Mouse (Mus musculus) MEL (cell line): ENCODE measurements around the gene Coq6. TPM values are rescaled to one million over a fixed set of nuclear protein-coding genes. Genes with fewer than 3 reads are reported as not detected.

ENCODE experiments used
- DNase-seq: peaks from one replicate; pipeline ENCODE4 v3.0.0; 2011; ENCODE audit warnings: low read depth, low spot score
- H3K27ac ChIP-seq: 2 replicates; pipeline ENCODE4 v1.5.1; 2012; ENCODE audit warnings: low read depth, mild to moderate bottlenecking, control low read depth, low read length, moderate library complexity; ENCODE audit not compliant: control insufficient read depth
- H3K27me3 ChIP-seq, 2 experiments: fragments of 150-350 bp in 1 of 2; sonication (generic) in 1 of 2; 2 replicates each; pipeline ENCODE4 v1.6.1; 2012; ENCODE audit warnings: low read length in 2 of 2, mild to moderate bottlenecking in 2 of 2, improper control_type of control experiment in 1 of 2, moderate library complexity in 1 of 2; ENCODE audit not compliant: insufficient read depth in 2 of 2, control insufficient read depth in 1 of 2
- H3K36me3 ChIP-seq, 2 experiments: 2 replicates each; pipeline ENCODE4 v1.6.1; 2012 to 2014; ENCODE audit warnings: low read length in 2 of 2, improper control_type of control experiment in 1 of 2, inconsistent platforms in 1 of 2, mild to moderate bottlenecking in 1 of 2; ENCODE audit not compliant: insufficient read depth in 2 of 2, control insufficient read depth in 1 of 2
- H3K4me1 ChIP-seq, 2 experiments: fragments of 150-350 bp in 1 of 2; sonication (generic) in 1 of 2; 2 replicates each; pipeline ENCODE4 v1.6.1; 2012; ENCODE audit warnings: low read length in 2 of 2, improper control_type of control experiment in 1 of 2, mild to moderate bottlenecking in 1 of 2; ENCODE audit not compliant: insufficient read depth in 2 of 2, control insufficient read depth in 1 of 2
- H3K4me3 ChIP-seq, 2 experiments: fragments of 150-350 bp in 1 of 2; sonication (generic) in 1 of 2; 2 replicates each; pipeline ENCODE4 v1.5.1; 2012; ENCODE audit warnings: low read depth in 2 of 2, low read length in 2 of 2, mild to moderate bottlenecking in 2 of 2, moderate library complexity in 2 of 2, control low read depth in 1 of 2, improper control_type of control experiment in 1 of 2; ENCODE audit not compliant: control insufficient read depth in 1 of 2, insufficient read depth in 1 of 2
- H3K79me2 ChIP-seq: 2 replicates; pipeline ENCODE4 v1.6.1; 2012; ENCODE audit warnings: mild to moderate bottlenecking, low read length, moderate library complexity; ENCODE audit not compliant: control insufficient read depth, poor library complexity, insufficient read depth
- H3K9ac ChIP-seq: 2 replicates; pipeline ENCODE4 v1.6.1; 2012; ENCODE audit warnings: low read depth, mild to moderate bottlenecking, control low read depth, low read length, moderate library complexity; ENCODE audit not compliant: control insufficient read depth, poor library complexity, severe bottlenecking
- H3K9me3 ChIP-seq: fragments of 150-350 bp; sonication (generic); replicated peaks from 2 replicates; pipeline ENCODE4 v1.6.1; 2012; ENCODE audit warnings: mild to moderate bottlenecking, low read length, improper control_type of control experiment, moderate library complexity; ENCODE audit not compliant: insufficient read depth
- CHD1 ChIP-seq: IDR thresholded peaks from 2 replicates; pipeline ENCODE4 v1.6.1; 2012; ENCODE audit warnings: low read depth, mild to moderate bottlenecking, inconsistent platforms, low read length, improper control_type of control experiment
- CHD2 ChIP-seq: IDR thresholded peaks from 2 replicates; pipeline ENCODE4 v1.6.1; 2011; ENCODE audit warnings: low read length, improper control_type of control experiment
- GABPA ChIP-seq: IDR thresholded peaks from 2 replicates; pipeline ENCODE4 v1.6.1; 2012; ENCODE audit warnings: low read depth, mild to moderate bottlenecking, inconsistent platforms, low read length, improper control_type of control experiment, moderate library complexity
- GATA1 ChIP-seq: IDR thresholded peaks from 2 replicates; pipeline ENCODE4 v1.6.1; 2011; ENCODE audit warnings: low read depth, low read length, improper control_type of control experiment
- HCFC1 ChIP-seq: IDR thresholded peaks from 2 replicates; pipeline ENCODE4 v1.6.1; 2012; ENCODE audit warnings: low read depth, mild to moderate bottlenecking, inconsistent platforms, low read length, improper control_type of control experiment, moderate library complexity
- MEF2A ChIP-seq: IDR thresholded peaks from 2 replicates; pipeline ENCODE4 v1.6.1; 2014; ENCODE audit warnings: low read depth, mild to moderate bottlenecking, inconsistent platforms, low read length, improper control_type of control experiment; ENCODE audit not compliant: poor library complexity, insufficient replicate concordance, severe bottlenecking; ENCODE audit errors: extremely low read depth
- NELFE ChIP-seq: IDR thresholded peaks from 2 replicates; pipeline ENCODE4 v1.6.1; 2011; ENCODE audit warnings: low read depth, low read length, improper control_type of control experiment
- POLR2A ChIP-seq, 2 experiments: IDR thresholded peaks; 2 replicates each; pipeline ENCODE4 v1.6.1; 2011 to 2012; ENCODE audit warnings: low read length in 2 of 2, mild to moderate bottlenecking in 2 of 2, control low read depth in 1 of 2, improper control_type of control experiment in 1 of 2, low read depth in 1 of 2, moderate library complexity in 1 of 2; ENCODE audit not compliant: control insufficient read depth in 1 of 2, insufficient read depth in 1 of 2, poor library complexity in 1 of 2
- POLR2AphosphoS2 ChIP-seq: IDR thresholded peaks from 2 replicates; pipeline ENCODE4 v1.6.1; 2011; ENCODE audit warnings: low read length, improper control_type of control experiment
- POLR2AphosphoS5 ChIP-seq: IDR thresholded peaks from 2 replicates; pipeline ENCODE4 v1.6.1; 2012; ENCODE audit warnings: low read depth, borderline replicate concordance, mild to moderate bottlenecking, inconsistent platforms, low read length, moderate library complexity, mixed read lengths
- RAD21 ChIP-seq: IDR thresholded peaks from 2 replicates; pipeline ENCODE4 v1.6.1; 2011; ENCODE audit warnings: mild to moderate bottlenecking, low read depth, low read length, improper control_type of control experiment
- SMC3 ChIP-seq: IDR thresholded peaks from 2 replicates; pipeline ENCODE4 v1.6.1; 2011; ENCODE audit warnings: low read depth, low read length, improper control_type of control experiment
- TBP ChIP-seq: IDR thresholded peaks from 2 replicates; pipeline ENCODE4 v1.8.0; 2011; ENCODE audit warnings: low read depth, low read length, improper control_type of control experiment
- USF1 ChIP-seq: IDR thresholded peaks from 2 replicates; pipeline ENCODE4 v1.6.1; 2014; ENCODE audit warnings: low read depth, mild to moderate bottlenecking, inconsistent platforms, low read length, improper control_type of control experiment, moderate library complexity
- USF2 ChIP-seq, 2 experiments: IDR thresholded peaks; 2 replicates each; pipeline ENCODE4 v1.6.1; 2011 to 2012; ENCODE audit warnings: improper control_type of control experiment in 2 of 2, low read length in 2 of 2, borderline replicate concordance in 1 of 2, inconsistent platforms in 1 of 2, low read depth in 1 of 2, mild to moderate bottlenecking in 1 of 2; ENCODE audit not compliant: insufficient read depth in 1 of 2
- ZC3H11A ChIP-seq: IDR thresholded peaks from 2 replicates; pipeline ENCODE4 v1.6.1; 2012; ENCODE audit warnings: low read depth, mild to moderate bottlenecking, inconsistent platforms, low read length, improper control_type of control experiment
- ZKSCAN1 ChIP-seq: IDR thresholded peaks from 2 replicates; pipeline ENCODE4 v1.6.1; 2012; ENCODE audit warnings: low read depth, mild to moderate bottlenecking, inconsistent platforms, low read length, improper control_type of control experiment, moderate library complexity
- ZMIZ1 ChIP-seq: IDR thresholded peaks from 2 replicates; pipeline ENCODE4 v1.6.1; 2012; ENCODE audit warnings: low read depth, mild to moderate bottlenecking, inconsistent platforms, low read length, improper control_type of control experiment, moderate library complexity
- ZNF384 ChIP-seq: IDR thresholded peaks from 2 replicates; pipeline ENCODE4 v1.6.1; 2012; ENCODE audit warnings: low read depth, mild to moderate bottlenecking, inconsistent platforms, low read length, improper control_type of control experiment
- polyA plus RNA-seq, 2 experiments: library from polyadenylated mRNA; stranded (reverse) in 1 of 2; unstranded in 1 of 2; fragments of >175 nt in 1 of 2; fragments of >200 nt in 1 of 2; gene quantifications; 2 replicates each; pipeline versions ENCODE4 v1.2.1 to v1.2.4; 2012; ENCODE audit warnings: low replicate concordance in 2 of 2, low read depth in 1 of 2; ENCODE audit not compliant: insufficient read length in 2 of 2, insufficient read depth in 1 of 2, missing spikeins in 1 of 2
- total RNA-seq: library from RNA; depleted of rRNA; stranded (reverse); fragments of 300-350 nt; gene quantifications from 2 replicates; pipeline ENCODE4 v1.2.3, GENCODE M21; 2012

Coq6 gene
- total and polyA plus RNA-seq, 3 experiments: 35.2 to 47.1 TPM; not detected in 1

- Histone ChIP-seq H3K36me3 (peaks cover 0 to 5% of the 10 kb centered on the region in 2 experiments; a peak in 2 of 4 replicates), H3K79me2 (0 out of 2 replicates have a peak, but pooled peaks cover 3% of the 10 kb centered on the region), H3K9me3 (no peaks in the 10 kb centered on the region), H3K27me3 (no peaks in the 10 kb centered on the region), H3K4me3 (no peak overlapping the region), H3K27ac (no peak overlapping the region), H3K4me1 (no peaks in the 10 kb centered on the region), H3K9ac (no peak overlapping the region)
- TF ChIP-seq POLR2AphosphoS5: no peak
- no peak for TF ChIP-seq HCFC1
- TF ChIP-seq CHD2: no peak
- no peak for TF ChIP-seq CHD1
- TF ChIP-seq ZNF384: no peak
- no peak for TF ChIP-seq POLR2A (IDR thresholded peaks at IDR 0.05; ENCODE audit: control insufficient read depth in 1 of 2, insufficient read depth in 1 of 2, low read depth in 1 of 2, low read length in 2 of 2, poor library complexity in 1 of 2)
- no peak for TF ChIP-seq ZC3H11A
- TF ChIP-seq USF1: no peak
- no peak for TF ChIP-seq POLR2AphosphoS2
- no peak for DNase-seq
These were observed 10.2 kb downstream of the Coq6 start for GRCm38 (mm10) chr12:84371647-84372046.

- Histone ChIP-seq H3K9me3 (no peaks in the 10 kb centered on the region), H3K4me1 (no peaks in the 10 kb centered on the region), H3K9ac (no peak overlapping the region), H3K79me2 (no peaks in the 10 kb centered on the region), H3K27ac (no peak overlapping the region), H3K27me3 (no peaks in the 10 kb centered on the region), H3K4me3 (no peak overlapping the region), H3K36me3 (peaks cover 0 to 4% of the 10 kb centered on the region in 2 experiments; a peak in 1 of 4 replicates)
- no peak for TF ChIP-seq TBP
- no peak for TF ChIP-seq GATA1
- no peak for TF ChIP-seq GABPA
- no peak for TF ChIP-seq ZMIZ1
- TF ChIP-seq USF1: no peak
- TF ChIP-seq NELFE: no peak
- TF ChIP-seq ZKSCAN1: no peak
- no peak for TF ChIP-seq RAD21
- no peak for TF ChIP-seq MEF2A
- TF ChIP-seq USF2 (IDR thresholded peaks at IDR 0.05; ENCODE audit: borderline replicate concordance in 1 of 2, insufficient read depth in 1 of 2, low read depth in 1 of 2, low read length in 2 of 2): no peak
- TF ChIP-seq SMC3: no peak
- no peak for TF ChIP-seq CHD2
- no peak for DNase-seq
These were observed 12.5 kb downstream of the Coq6 start for GRCm38 (mm10) chr12:84373831-84374481.
